Mouse (Mus musculus): ENCODE measurements around the gene Gpr142. TPM values are rescaled to one million over a fixed set of nuclear protein-coding genes. Genes with fewer than 3 reads are reported as not detected.
A peak's percentile ranks its signal among the peaks of the same experiment; 100 is the strongest.

Gene Gpr142
- polyA plus RNA-seq, 1 experiment = not detected

GRCm38 (mm10) chr11:114795848-114796322 lies 2.8 kb upstream of the Gpr142 start, which contains the start of gene Btbd17:
Gene Btbd17, minus strand, starts transcription at chr11:114795945.
- TF ChIP-seq POLR2A (IDR thresholded peaks at IDR 0.05; ENCODE audit: control insufficient read depth, extremely low read depth, insufficient read depth, low read length, poor library complexity) = no peak
- no peak for TF ChIP-seq CTCF (IDR thresholded peaks at IDR 0.05; ENCODE audit: borderline replicate concordance, control insufficient read depth, extremely low read depth, insufficient read depth, low read length, poor library complexity)
- 42% methylated on average over 4 of the region's 4 CpGs for WGBS
- no peak for DNase-seq
- peak within 1 kb of the TSS; percentile 34 for H3K4me3 ChIP-seq (ENCODE audit: control insufficient read depth, insufficient read depth, low read length)
- no peaks in the 10 kb centered on the region for H3K36me3 ChIP-seq (ENCODE audit: control insufficient read depth, insufficient read depth, low read length)
- H3K4me1 ChIP-seq (replicated peaks; ENCODE audit: control insufficient read depth, insufficient read depth, low read length) = peaks cover 14% of the 10 kb centered on the region
- peaks cover 7% of the 10 kb centered on the region; the same call in 1 of the 2 replicates for H3K27me3 ChIP-seq (ENCODE audit: control insufficient read depth, insufficient read depth, low read length)
- no peak within 1 kb of the TSS for H3K27ac ChIP-seq (ENCODE audit: control insufficient read depth, insufficient read depth, low read length)

GRCm38 (mm10) chr11:114797176-114797575 lies 1.5 kb upstream of the Gpr142 start:
- H3K4me1 ChIP-seq (replicated peaks; ENCODE audit: control insufficient read depth, insufficient read depth, low read length) = peaks cover 5% of the 10 kb centered on the region
- no peak overlapping the region for H3K4me3 ChIP-seq (ENCODE audit: control insufficient read depth, insufficient read depth, low read length)
- peaks cover 1% of the 10 kb centered on the region; the same call in 1 of the 2 replicates for H3K27me3 ChIP-seq (ENCODE audit: control insufficient read depth, insufficient read depth, low read length)
- H3K27ac ChIP-seq (ENCODE audit: control insufficient read depth, insufficient read depth, low read length) = no peak overlapping the region
- no peaks in the 10 kb centered on the region for H3K36me3 ChIP-seq (ENCODE audit: control insufficient read depth, insufficient read depth, low read length)
- WGBS = 94% methylated on average over 7 of the region's 7 CpGs
- DNase-seq = no peak
- no peak for TF ChIP-seq CTCF (IDR thresholded peaks at IDR 0.05; ENCODE audit: borderline replicate concordance, control insufficient read depth, extremely low read depth, insufficient read depth, low read length, poor library complexity)
- no peak for TF ChIP-seq POLR2A (IDR thresholded peaks at IDR 0.05; ENCODE audit: control insufficient read depth, extremely low read depth, insufficient read depth, low read length, poor library complexity)

GRCm38 (mm10) chr11:114797981-114798380 lies 743 bp upstream of the Gpr142 start:
- H3K27me3 ChIP-seq (ENCODE audit: control insufficient read depth, insufficient read depth, low read length) = no peaks in the 10 kb centered on the region
- 86% methylated on average over 3 of the region's 3 CpGs for WGBS
- no peak for DNase-seq
- TF ChIP-seq CTCF (IDR thresholded peaks at IDR 0.05; ENCODE audit: borderline replicate concordance, control insufficient read depth, extremely low read depth, insufficient read depth, low read length, poor library complexity) (no peak), POLR2A (IDR thresholded peaks at IDR 0.05; ENCODE audit: control insufficient read depth, extremely low read depth, insufficient read depth, low read length, poor library complexity) (no peak)
- H3K4me1 ChIP-seq (replicated peaks; ENCODE audit: control insufficient read depth, insufficient read depth, low read length) = peaks cover 5% of the 10 kb centered on the region
- H3K4me3 ChIP-seq (ENCODE audit: control insufficient read depth, insufficient read depth, low read length) = no peak overlapping the region
- H3K36me3 ChIP-seq (ENCODE audit: control insufficient read depth, insufficient read depth, low read length) = no peaks in the 10 kb centered on the region
- no peak overlapping the region for H3K27ac ChIP-seq (ENCODE audit: control insufficient read depth, insufficient read depth, low read length)

- H3K4me3 ChIP-seq (ENCODE audit: control insufficient read depth, insufficient read depth, low read length) = no peak overlapping the region
- no peaks in the 10 kb centered on the region for H3K4me1 ChIP-seq (replicated peaks; ENCODE audit: control insufficient read depth, insufficient read depth, low read length)
- 95% methylated on average over 1 of the region's 1 CpGs for WGBS
- no peaks in the 10 kb centered on the region for H3K27me3 ChIP-seq (ENCODE audit: control insufficient read depth, insufficient read depth, low read length)
- H3K36me3 ChIP-seq (ENCODE audit: control insufficient read depth, insufficient read depth, low read length) = no peaks in the 10 kb centered on the region
- TF ChIP-seq CTCF (IDR thresholded peaks at IDR 0.05; ENCODE audit: borderline replicate concordance, control insufficient read depth, extremely low read depth, insufficient read depth, low read length, poor library complexity) (no peak), POLR2A (IDR thresholded peaks at IDR 0.05; ENCODE audit: control insufficient read depth, extremely low read depth, insufficient read depth, low read length, poor library complexity) (no peak)
- no peak for DNase-seq
- H3K27ac ChIP-seq (ENCODE audit: control insufficient read depth, insufficient read depth, low read length) = no peak overlapping the region
Measured at GRCm38 (mm10) chr11:114801906-114802305, 3.2 kb downstream of the Gpr142 start.

- no peaks in the 10 kb centered on the region for H3K36me3 ChIP-seq (ENCODE audit: control insufficient read depth, insufficient read depth, low read length)
- peaks cover 6% of the 10 kb centered on the region for H3K4me1 ChIP-seq (replicated peaks; ENCODE audit: control insufficient read depth, insufficient read depth, low read length)
- no peak for DNase-seq
- no peak overlapping the region for H3K27ac ChIP-seq (ENCODE audit: control insufficient read depth, insufficient read depth, low read length)
- no peak for TF ChIP-seq POLR2A (IDR thresholded peaks at IDR 0.05; ENCODE audit: control insufficient read depth, extremely low read depth, insufficient read depth, low read length, poor library complexity)
- TF ChIP-seq CTCF (IDR thresholded peaks at IDR 0.05; ENCODE audit: borderline replicate concordance, control insufficient read depth, extremely low read depth, insufficient read depth, low read length, poor library complexity) = no peak
- no peaks in the 10 kb centered on the region for H3K27me3 ChIP-seq (ENCODE audit: control insufficient read depth, insufficient read depth, low read length)
- H3K4me3 ChIP-seq (ENCODE audit: control insufficient read depth, insufficient read depth, low read length) = no peak overlapping the region
- WGBS = 84% methylated on average over 15 of the region's 15 CpGs
Measured at GRCm38 (mm10) chr11:114802540-114803267, 4.0 kb downstream of the Gpr142 start.

- no peak for DNase-seq
- no peaks in the 10 kb centered on the region for H3K36me3 ChIP-seq (ENCODE audit: control insufficient read depth, insufficient read depth, low read length)
- WGBS = 81% methylated on average over 8 of the region's 8 CpGs
- H3K4me3 ChIP-seq (ENCODE audit: control insufficient read depth, insufficient read depth, low read length) = no peak overlapping the region
- H3K27ac ChIP-seq (ENCODE audit: control insufficient read depth, insufficient read depth, low read length) = no peak overlapping the region
- no peaks in the 10 kb centered on the region for H3K27me3 ChIP-seq (ENCODE audit: control insufficient read depth, insufficient read depth, low read length)
- no peak for TF ChIP-seq POLR2A (IDR thresholded peaks at IDR 0.05; ENCODE audit: control insufficient read depth, extremely low read depth, insufficient read depth, low read length, poor library complexity)
- no peak for TF ChIP-seq CTCF (IDR thresholded peaks at IDR 0.05; ENCODE audit: borderline replicate concordance, control insufficient read depth, extremely low read depth, insufficient read depth, low read length, poor library complexity)
- H3K4me1 ChIP-seq (replicated peaks; ENCODE audit: control insufficient read depth, insufficient read depth, low read length) = peaks cover 14% of the 10 kb centered on the region
Measured at GRCm38 (mm10) chr11:114803990-114804389, 5.3 kb downstream of the Gpr142 start.
